Mouse (Mus musculus) hindbrain, embryonic 14.5 days (tissue): ENCODE results near the gene Tigar. TPM values are rescaled to one million over a fixed set of nuclear protein-coding genes. Genes with fewer than 3 reads are reported as not detected.
A peak's percentile ranks its signal among the peaks of the same experiment; 100 is the strongest.

ENCODE experiments used
- ATAC-seq: fragments of 200-750 bp; cut with Nextera tagmentation; 2 replicates; pipeline ENCODE4 v1.8.0; 2017; ENCODE audit warnings: moderate number of reproducible peaks, mild to moderate bottlenecking, moderate TSS enrichment, moderate library complexity; ENCODE audit not compliant: low FRiP score
- DNase-seq: peaks from one replicate; pipeline ENCODE4 v3.0.0-alpha.2; 2015; ENCODE audit warnings: low spot score
- H3K27ac ChIP-seq: fragments of 300-500 bp; sonication (generic); 2 replicates; pipeline ENCODE4 v1.5.1; 2014; ENCODE audit warnings: mild to moderate bottlenecking, moderate library complexity
- H3K27me3 ChIP-seq: fragments of 300-500 bp; sonication (generic); 2 replicates; pipeline ENCODE4 v1.6.1; 2014; ENCODE audit warnings: mild to moderate bottlenecking, low read length, mixed read lengths; ENCODE audit not compliant: control insufficient read depth, insufficient read depth
- H3K36me3 ChIP-seq: fragments of 300-500 bp; sonication (generic); replicated peaks from 2 replicates; pipeline ENCODE4 v1.6.1; 2014; ENCODE audit not compliant: control insufficient read depth, insufficient read depth
- H3K4me1 ChIP-seq: fragments of 300-500 bp; sonication (generic); replicated peaks from 2 replicates; pipeline ENCODE4 v1.6.1; 2014; ENCODE audit warnings: antibody characterized with exemption, low read length, mixed read lengths; ENCODE audit not compliant: control insufficient read depth, insufficient read depth
- H3K4me2 ChIP-seq: fragments of 300-500 bp; sonication (generic); replicated peaks from 2 replicates; pipeline ENCODE4 v1.6.1; 2014; ENCODE audit warnings: mild to moderate bottlenecking, moderate library complexity
- H3K4me3 ChIP-seq: fragments of 300-500 bp; sonication (generic); replicated peaks from 2 replicates; pipeline ENCODE4 v1.5.1; 2014; ENCODE audit warnings: mild to moderate bottlenecking, low read length
- H3K9ac ChIP-seq: fragments of 300-500 bp; sonication (generic); 2 replicates; pipeline ENCODE4 v1.6.1; 2014
- H3K9me3 ChIP-seq: fragments of 300-500 bp; sonication (generic); 2 replicates; pipeline ENCODE4 v1.6.1; 2016; ENCODE audit warnings: low read length; ENCODE audit not compliant: control insufficient read depth
- WGBS: fragments of 180-500 bp; shearing (Covaris S2); extraction: QIAGEN DNeasy Blood & Tissue Kit; methylation state at CpG from one replicate; pipeline ENCODE4 v1.1.7; 2014; 5-methylcytosine and 5-hydroxymethylcytosine counted together
- polyA plus RNA-seq: library from polyadenylated mRNA; unstranded; fragments of >200 nt; fragmentation: Nextera tagmentation; extraction: Ambion mirVana; gene quantifications from 2 replicates; pipeline ENCODE4 v1.2.1, GENCODE M21; 2014

Tigar gene
- polyA plus RNA-seq, result 6.5 and 6.9 TPM in 2 replicates

DNA sequence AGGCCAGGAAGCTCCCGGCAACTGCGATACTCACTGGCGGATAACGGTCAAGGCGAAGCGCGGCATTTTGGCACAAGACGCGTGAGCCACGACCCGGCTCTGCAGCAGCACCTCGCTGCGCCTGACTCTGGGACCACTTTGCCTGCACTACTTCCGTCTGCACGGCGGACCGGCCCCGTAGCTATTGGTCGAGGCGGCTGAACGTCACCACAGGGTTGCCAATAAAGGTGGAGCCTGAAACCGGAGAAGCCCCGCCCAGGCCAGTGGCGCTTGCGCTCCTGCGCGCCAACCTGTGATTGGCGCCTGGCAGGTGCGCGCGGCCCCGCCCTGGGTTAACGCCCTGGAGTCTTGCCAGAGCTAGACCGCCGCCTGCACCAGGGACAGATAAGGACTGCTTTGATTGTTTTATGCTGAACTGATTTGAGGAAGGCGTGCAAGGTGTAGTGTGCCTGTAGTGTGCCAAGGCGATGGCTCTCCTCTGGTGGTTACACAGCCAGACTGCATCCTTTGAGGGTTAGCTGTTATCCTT, at the start of gene Tigar:
Gene Tigar, minus strand, starts transcription at position 156 of the 529 bp plus-strand sequence.
- H3K4me2 ChIP-seq, result peak within 1 kb of the TSS; percentile 79
- 0 out of 2 replicates have a peak within 1 kb of the TSS, but pooled peaks have one; percentile 7 for H3K27ac ChIP-seq
- peak; percentile 99 for ATAC-seq
- no peaks in the 10 kb centered on the region for H3K9me3 ChIP-seq
- H3K4me3 ChIP-seq, result peak within 1 kb of the TSS; percentile 58
- WGBS, result under 1% methylated on average over 37 of the region's 37 CpGs
- no peaks in the 10 kb centered on the region for H3K27me3 ChIP-seq
- peaks cover 10% of the 10 kb centered on the region for H3K4me1 ChIP-seq
- peak; percentile 95 for DNase-seq
- H3K9ac ChIP-seq, result peak within 1 kb of the TSS; percentile 63
- no peaks in the 10 kb centered on the region for H3K36me3 ChIP-seq

DNA sequence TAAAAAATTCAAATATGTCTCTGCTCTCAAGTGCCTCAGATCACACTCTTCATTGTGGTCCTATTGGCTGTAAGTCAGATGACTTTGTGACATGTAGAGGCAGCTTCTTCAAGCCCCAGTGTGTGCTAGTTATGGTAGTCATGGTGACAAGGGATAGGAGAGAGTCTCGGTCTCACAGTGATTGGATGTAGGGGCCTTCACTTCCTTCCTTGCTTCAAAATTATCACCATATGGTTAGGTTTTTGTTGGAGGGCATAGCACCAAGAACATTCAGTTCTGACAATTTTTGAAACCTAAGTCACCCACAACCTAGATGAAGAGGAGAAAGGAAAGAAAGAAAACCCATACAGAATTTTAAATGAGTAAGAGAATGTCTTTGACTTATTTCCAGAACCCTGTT, 48.0 kb upstream of the Tigar start:
- Histone ChIP-seq H3K36me3 (no peaks in the 10 kb centered on the region), H3K9ac (no peak overlapping the region), H3K4me3 (no peak overlapping the region), H3K4me1 (peaks cover 22% of the 10 kb centered on the region; the same call in 1 of the 2 replicates), H3K4me2 (no peak overlapping the region), H3K27me3 (peaks cover 52% of the 10 kb centered on the region), H3K9me3 (no peaks in the 10 kb centered on the region), H3K27ac (no peak overlapping the region)
- DNase-seq, result no peak
- WGBS, result 45% methylated on average over 1 of the region's 1 CpGs
- no peak for ATAC-seq

- Histone ChIP-seq H3K4me3 (peak overlapping the region; percentile 47), H3K9me3 (no peaks in the 10 kb centered on the region), H3K9ac (no peak overlapping the region), H3K36me3 (no peaks in the 10 kb centered on the region), H3K27ac (no peak overlapping the region), H3K27me3 (peaks cover 63% of the 10 kb centered on the region), H3K4me2 (peak overlapping the region; percentile 79), H3K4me1 (peaks cover 37% of the 10 kb centered on the region)
- DNase-seq, result peak; percentile 36
- no peak for ATAC-seq
- 2% methylated on average over 15 of the region's 15 CpGs for WGBS
Observed at GRCm38 (mm10) chr6:127155468-127155867, 46.1 kb upstream of the Tigar start.

DNA sequence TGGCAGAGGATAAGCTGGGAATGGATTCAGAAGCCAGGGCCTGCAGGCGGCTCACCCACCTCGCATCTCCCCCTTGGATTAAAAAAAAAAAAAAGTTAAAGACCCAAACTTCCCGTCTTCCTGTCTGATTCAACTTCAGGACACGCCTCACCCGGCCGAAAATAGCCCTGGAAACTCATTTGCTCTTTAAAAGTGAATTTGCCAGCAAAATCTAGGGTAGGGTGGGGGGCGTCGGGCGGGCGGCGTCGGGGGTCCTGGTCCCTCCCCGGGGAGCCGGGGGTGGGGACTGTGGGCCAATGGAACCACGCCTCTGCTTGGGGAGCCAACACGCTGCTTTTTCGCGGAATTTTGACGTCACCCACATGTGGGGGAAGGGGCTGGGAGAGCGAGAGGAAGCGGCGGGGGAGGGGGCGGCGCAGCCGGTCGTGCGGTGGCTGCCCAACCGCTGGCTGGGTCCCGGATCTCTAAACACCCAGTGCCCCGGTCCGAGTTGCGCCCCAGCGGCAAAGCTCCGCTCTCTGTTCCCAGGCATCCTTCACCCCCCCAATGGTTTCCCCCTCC, 45.4 kb upstream of the Tigar start:
- DNase-seq (no peak), ATAC-seq (no peak)
- Histone ChIP-seq H3K9ac (0 out of 2 replicates have a peak overlapping the region, but pooled peaks have one; percentile 3), H3K4me2 (peak overlapping the region; percentile 79), H3K9me3 (no peaks in the 10 kb centered on the region), H3K27ac (no peak overlapping the region), H3K36me3 (no peaks in the 10 kb centered on the region), H3K4me3 (peak overlapping the region; percentile 47), H3K27me3 (peaks cover 69% of the 10 kb centered on the region), H3K4me1 (peaks cover 44% of the 10 kb centered on the region)
- under 1% methylated on average over 32 of the region's 34 CpGs for WGBS

- Histone ChIP-seq H3K36me3 (no peaks in the 10 kb centered on the region), H3K9ac (no peak overlapping the region), H3K4me2 (peak overlapping the region; percentile 79), H3K4me3 (peak overlapping the region; percentile 47), H3K4me1 (peaks cover 48% of the 10 kb centered on the region), H3K27ac (no peak overlapping the region), H3K27me3 (peaks cover 76% of the 10 kb centered on the region), H3K9me3 (no peaks in the 10 kb centered on the region)
- no peak for ATAC-seq
- under 1% methylated on average over 30 of the region's 30 CpGs for WGBS
- peak; percentile 25 for DNase-seq
Observed at GRCm38 (mm10) chr6:127153972-127154707, 44.8 kb upstream of the Tigar start.

DNA sequence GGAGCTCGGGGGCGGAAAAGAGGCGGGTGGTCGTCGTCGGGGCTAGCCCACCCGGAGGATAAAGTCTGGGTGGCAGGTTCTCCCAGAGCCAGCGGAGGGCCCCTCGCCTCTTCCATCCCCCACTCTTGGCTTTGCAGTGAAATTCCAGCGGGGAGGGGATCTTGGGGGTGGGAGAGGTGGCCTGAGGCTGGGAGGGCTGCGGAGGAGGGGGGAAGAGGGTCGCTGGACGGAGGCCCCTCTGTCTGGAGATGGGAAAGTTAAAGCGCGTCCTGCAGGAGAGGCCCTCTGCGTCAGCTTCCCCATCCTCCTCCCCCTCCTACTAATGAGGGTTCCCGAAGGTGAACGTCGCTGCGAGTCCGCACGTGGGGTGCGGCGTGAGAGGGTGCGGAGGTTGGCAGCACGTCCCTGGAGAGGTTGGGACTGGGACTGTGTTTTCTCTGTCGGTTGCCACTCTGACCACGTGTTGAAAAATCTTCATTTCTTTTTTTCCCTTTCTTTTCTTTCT, 44.0 kb upstream of the Tigar start:
- Histone ChIP-seq H3K9ac (no peak overlapping the region), H3K9me3 (no peaks in the 10 kb centered on the region), H3K4me2 (peak overlapping the region; percentile 79), H3K27ac (0 out of 2 replicates have a peak overlapping the region, but pooled peaks have one; percentile 9), H3K4me3 (peak overlapping the region; percentile 47), H3K4me1 (peaks cover 48% of the 10 kb centered on the region), H3K36me3 (no peaks in the 10 kb centered on the region), H3K27me3 (peaks cover 81% of the 10 kb centered on the region)
- DNase-seq, result no peak
- 0% methylated on average over 28 of the region's 28 CpGs for WGBS
- no peak for ATAC-seq

DNA sequence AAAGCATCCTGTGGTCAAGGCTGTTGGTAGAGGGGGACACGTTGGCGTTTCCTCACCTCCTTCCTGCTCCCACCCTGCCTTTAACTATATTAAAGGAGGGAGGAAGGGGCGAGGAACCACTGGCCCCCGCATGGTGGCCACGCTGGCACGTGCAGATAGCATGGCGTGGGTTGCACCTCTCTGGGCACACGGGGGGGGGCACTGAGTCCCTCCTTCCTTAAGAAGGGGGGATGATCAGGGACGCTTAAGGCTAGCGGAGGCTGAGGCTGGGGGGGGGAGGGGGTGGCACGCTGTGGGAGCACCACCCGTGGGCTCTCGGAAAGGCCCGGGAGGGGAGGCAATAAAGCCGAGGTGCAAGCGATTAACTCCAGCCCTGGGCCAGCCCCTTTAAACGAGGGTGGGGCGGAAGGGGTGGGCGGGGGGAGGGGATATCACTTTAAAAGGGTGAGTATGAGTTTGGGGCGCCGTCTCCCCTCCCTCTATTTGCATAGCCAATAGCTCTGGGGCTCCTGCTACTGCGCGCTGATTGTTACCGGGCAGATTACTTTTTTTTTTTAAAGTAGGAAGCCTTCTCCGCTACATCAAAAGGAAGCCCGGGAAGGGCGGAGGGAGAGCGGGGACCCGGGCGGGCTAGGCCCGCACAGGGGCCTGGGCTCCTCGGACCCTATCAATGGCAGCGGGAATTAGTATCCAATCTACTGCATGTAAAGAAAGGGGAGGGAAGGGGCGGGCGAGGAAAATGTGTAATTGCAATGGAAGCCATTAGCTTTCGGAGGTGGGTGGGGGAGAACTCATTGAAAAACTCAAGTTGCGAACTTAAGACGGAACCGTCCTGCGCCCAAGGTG, 43.0 kb upstream of the Tigar start, which contains the start of gene Ccnd2:
Gene Ccnd2, minus strand, starts transcription at position 88 of the 846 bp plus-strand sequence.
- ATAC-seq (peak; percentile 52), DNase-seq (peak; percentile 58)
- Histone ChIP-seq H3K9ac (peak within 1 kb of the TSS; percentile 30; the same call in 1 of the 2 replicates), H3K9me3 (no peaks in the 10 kb centered on the region), H3K4me1 (peaks cover 48% of the 10 kb centered on the region), H3K27me3 (peaks cover 79% of the 10 kb centered on the region), H3K27ac (peak within 1 kb of the TSS; percentile 9; the same call in 1 of the 2 replicates), H3K4me2 (peak within 1 kb of the TSS; percentile 79), H3K4me3 (peak within 1 kb of the TSS; percentile 47), H3K36me3 (no peaks in the 10 kb centered on the region)
- WGBS, result under 1% methylated on average over 39 of the region's 40 CpGs

DNA sequence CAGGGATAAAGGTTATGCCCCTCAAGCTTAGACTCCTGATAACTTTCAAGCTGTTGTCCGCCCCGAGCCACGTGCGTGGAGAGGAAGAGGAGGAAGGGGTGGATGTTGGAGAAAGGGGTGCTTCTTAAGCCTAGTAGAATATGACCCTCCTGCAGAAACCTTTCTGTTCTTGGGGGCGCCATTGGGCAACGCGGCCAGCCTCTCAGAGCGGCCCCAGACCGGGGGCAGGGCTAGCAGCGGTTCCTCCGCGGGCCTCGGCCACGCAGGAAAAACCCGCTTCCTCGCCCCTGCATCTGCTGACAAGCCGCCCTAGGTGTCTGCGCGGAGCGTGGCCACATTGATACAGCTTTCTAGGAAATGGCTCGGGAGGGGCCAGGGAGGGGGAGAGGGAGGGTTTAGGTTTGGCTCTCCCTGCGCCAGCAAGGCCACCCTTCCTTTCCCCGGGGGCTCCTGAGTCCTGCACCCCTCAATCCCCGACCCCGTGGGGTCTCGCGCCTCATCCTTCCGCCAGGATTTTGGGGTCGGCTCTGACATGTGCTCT, 42.3 kb upstream of the Tigar start:
- peak; percentile 3; the same call in 1 of the 2 replicates for ATAC-seq
- peak; percentile 41 for DNase-seq
- Histone ChIP-seq H3K27ac (no peak overlapping the region), H3K4me3 (peak overlapping the region; percentile 47), H3K9me3 (no peaks in the 10 kb centered on the region), H3K4me2 (peak overlapping the region; percentile 79), H3K36me3 (no peaks in the 10 kb centered on the region), H3K9ac (0 out of 2 replicates have a peak overlapping the region, but pooled peaks have one; percentile 30), H3K27me3 (peaks cover 72% of the 10 kb centered on the region), H3K4me1 (peaks cover 48% of the 10 kb centered on the region)
- WGBS, result under 1% methylated on average over 29 of the region's 29 CpGs
